Mouse (Mus musculus): ENCODE results near the gene Adprhl1.

DNA sequence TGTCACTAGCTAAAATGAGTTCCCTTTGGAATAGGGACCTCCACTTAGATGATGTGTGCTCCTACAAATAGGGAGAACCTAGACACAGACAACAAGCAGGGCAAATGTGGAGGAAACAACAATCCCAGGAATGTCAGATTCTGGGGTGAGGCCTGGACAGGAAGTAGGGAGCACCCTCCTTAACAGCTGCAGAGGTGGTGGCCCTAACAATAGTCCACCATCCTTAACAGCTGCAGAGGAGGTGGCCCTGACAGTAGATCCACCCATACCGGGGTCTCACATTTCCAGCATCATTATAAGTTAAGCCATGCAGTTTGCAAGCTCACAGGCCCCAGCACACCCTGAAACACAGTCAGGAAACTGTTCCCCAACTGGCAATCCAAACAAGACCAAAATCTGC lies 65.1 kb downstream of the Adprhl1 start:
- TF ChIP-seq GATA1 (IDR thresholded peaks at IDR 0.05; ENCODE audit: low read length) (no peak), TAL1 (IDR thresholded peaks at IDR 0.05; ENCODE audit: low read length) (no peak)

Data from erythroblast, embryonic 14.5 days (primary cell).